Mouse (Mus musculus): Measurements from ENCODE around the gene Gm3646. TPM values are rescaled to one million over a fixed set of nuclear protein-coding genes. Genes with fewer than 3 reads are reported as not detected.

Gene Gm3646
- polyA plus RNA-seq, 1 experiment from 2014 or later = not detected

Other genes with a start within 250 kb of the Gm3646 start
- 25.8 and 32.6 TPM in 2 replicates for gene Rnf149, start 227.9 kb downstream of the Gm3646 start, polyA plus RNA-seq (2015; fragmentation: Nextera tagmentation; extraction: Ambion mirVana)
- 0.04 and 0.08 TPM in 2 replicates for gene Creg2, start 153.9 kb downstream of the Gm3646 start, polyA plus RNA-seq (2015; fragmentation: Nextera tagmentation; extraction: Ambion mirVana)
- gene Rfx8, start 84.3 kb downstream of the Gm3646 start, polyA plus RNA-seq (2015; fragmentation: Nextera tagmentation; extraction: Ambion mirVana) = 0.17 and 0.21 TPM in 2 replicates
- 14.3 and 20.2 TPM in 2 replicates for gene Map4k4, start 95.6 kb upstream of the Gm3646 start, polyA plus RNA-seq (2015; fragmentation: Nextera tagmentation; extraction: Ambion mirVana)

All from kidney, embryonic 16.5 days (tissue).